Mouse (Mus musculus) myocyte (in vitro differentiated cells): ENCODE data around the gene Srgn.

ENCODE experiments used
- CEBPB ChIP-seq: IDR thresholded peaks from 2 replicates; pipeline ENCODE4 v1.6.1; 2011; ENCODE audit warnings: mild to moderate bottlenecking, moderate library complexity; ENCODE audit not compliant: poor library complexity, insufficient read depth, severe bottlenecking
- POLR2A ChIP-seq: IDR thresholded peaks from one replicate; pipeline ENCODE4 v1.6.1; 2011; ENCODE audit warnings: low read depth, mild to moderate bottlenecking, control low read depth, moderate library complexity; ENCODE audit not compliant: insufficient read length
- TCF12 ChIP-seq: IDR thresholded peaks from one replicate; pipeline ENCODE4 v1.6.1; 2011; ENCODE audit warnings: mild to moderate bottlenecking, control low read depth; ENCODE audit not compliant: poor library complexity, insufficient read depth, severe bottlenecking
- USF1 ChIP-seq: IDR thresholded peaks from one replicate; pipeline ENCODE4 v1.6.1; 2011; ENCODE audit warnings: low read depth, mild to moderate bottlenecking, control low read depth, moderate library complexity

GRCm38 (mm10) chr10:62542928-62543327, 15.7 kb upstream of the Srgn start:
- TF ChIP-seq TCF12: no peak
- TF ChIP-seq CEBPB: no peak
- TF ChIP-seq USF1: no peak
- no peak for TF ChIP-seq POLR2A
